Mouse (Mus musculus) lung, adult 2 months (tissue): ENCODE measurements around the gene Prpsap1.

Experiments used
- CTCF ChIP-seq: fragments of 200-500 bp; IDR thresholded peaks from 2 replicates; pipeline ENCODE4 v1.5.1; 2011; ENCODE audit warnings: mild to moderate bottlenecking, low read length, control low read depth; ENCODE audit not compliant: insufficient read depth
- POLR2A ChIP-seq: fragments of 200-500 bp; IDR thresholded peaks from 2 replicates; pipeline ENCODE4 v1.6.1; 2011; ENCODE audit warnings: low read depth, mild to moderate bottlenecking, control low read depth, low read length, borderline replicate concordance; ENCODE audit errors: extremely low read depth

DNA sequence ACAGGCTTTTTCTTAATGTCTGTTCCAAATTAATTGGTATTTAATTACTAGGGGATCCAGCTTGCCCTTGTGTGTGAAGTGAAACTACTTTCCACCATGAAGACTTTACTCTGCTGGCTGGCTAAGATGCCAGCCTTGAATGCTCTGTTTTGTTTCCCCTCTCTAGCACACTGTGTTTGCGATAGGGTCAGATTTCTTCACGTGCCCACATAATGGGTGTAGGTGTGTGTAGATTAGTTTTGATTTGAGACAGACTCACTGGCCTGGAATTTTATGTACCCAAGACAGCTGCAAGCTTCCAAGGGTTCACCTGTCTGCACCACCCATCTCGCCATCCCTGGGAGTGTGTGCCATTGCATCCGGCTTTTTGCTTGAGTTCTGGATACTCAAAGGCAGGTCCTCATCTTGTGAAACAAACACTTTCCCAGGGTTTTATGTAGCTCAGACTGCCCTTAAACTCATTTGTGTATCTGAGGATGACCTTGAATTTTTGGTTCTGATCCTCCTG, 19.6 kb upstream of the Prpsap1 start:
- TF ChIP-seq CTCF (no peak), POLR2A (no peak)
